Mouse (Mus musculus) liver, adult (tissue): ENCODE data around the gene Aldh1l2.

Experiments
- GATA4 ChIP-seq: IDR thresholded peaks from 2 replicates; pipeline ENCODE4 v1.6.1; 2014; ENCODE audit warnings: mild to moderate bottlenecking, low read length; ENCODE audit not compliant: insufficient replicate concordance

Gene Aldh1l2

DNA sequence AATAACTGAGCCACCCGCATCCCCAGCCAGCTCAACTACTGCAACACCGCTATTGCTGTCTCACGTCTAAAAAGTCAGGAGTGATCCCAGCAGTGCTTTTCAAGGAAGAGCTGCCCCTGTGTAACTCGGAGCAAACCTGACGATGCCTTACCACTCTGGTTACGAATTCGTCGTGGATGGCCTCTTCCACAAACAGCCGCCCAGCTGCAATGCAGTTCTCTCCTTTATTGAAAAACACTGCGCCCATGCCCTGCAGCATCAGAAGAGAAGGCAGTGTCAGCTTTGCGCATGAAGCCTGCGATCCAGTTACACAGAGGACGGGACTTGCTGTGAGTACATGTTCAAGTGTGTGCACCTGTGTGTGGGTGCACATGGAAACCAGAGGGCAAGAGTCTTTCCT lies 36.6 kb downstream of the Aldh1l2 start:
- TF ChIP-seq GATA4, result no peak

DNA sequence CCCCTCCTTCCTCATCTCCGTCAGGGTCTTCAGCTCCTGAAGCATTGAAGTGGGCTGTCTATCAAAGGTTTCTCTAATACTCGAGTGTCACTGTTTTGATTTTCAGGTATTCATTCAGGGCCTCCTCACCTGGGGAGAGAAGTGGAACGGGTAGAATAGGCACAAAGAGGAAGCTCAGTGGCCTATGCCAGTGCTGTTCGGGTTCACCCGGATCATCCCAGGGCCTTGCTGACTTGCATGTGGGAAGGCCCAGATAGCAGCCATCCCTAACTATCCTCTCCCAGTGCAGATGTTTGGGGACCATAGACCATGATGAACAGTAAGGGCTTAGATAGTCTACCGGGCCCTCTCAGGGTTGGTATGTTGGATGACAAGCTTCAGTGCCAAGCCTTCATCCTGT lies 43.4 kb downstream of the Aldh1l2 start:
- no peak for TF ChIP-seq GATA4

DNA sequence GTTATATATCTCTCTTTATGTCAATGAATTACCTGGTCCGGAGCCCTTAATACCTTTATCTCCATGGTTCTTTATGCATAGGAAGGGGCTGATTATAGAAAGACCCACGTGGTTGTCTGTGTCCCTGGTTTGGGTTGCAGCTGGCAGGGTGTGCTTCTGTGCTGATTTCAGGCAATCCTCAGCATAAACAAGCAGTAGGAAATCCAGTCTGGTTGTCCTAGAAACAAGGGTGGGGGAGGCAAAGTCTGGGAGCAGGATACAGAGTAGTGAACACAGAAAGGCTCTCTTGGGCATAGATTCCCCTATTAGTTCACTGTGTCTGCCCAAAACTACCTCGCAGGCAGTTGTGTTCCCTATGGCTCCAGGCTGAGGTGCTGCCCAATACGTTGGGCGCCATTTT lies 56.7 kb downstream of the Aldh1l2 start:
- TF ChIP-seq GATA4, result no peak

DNA sequence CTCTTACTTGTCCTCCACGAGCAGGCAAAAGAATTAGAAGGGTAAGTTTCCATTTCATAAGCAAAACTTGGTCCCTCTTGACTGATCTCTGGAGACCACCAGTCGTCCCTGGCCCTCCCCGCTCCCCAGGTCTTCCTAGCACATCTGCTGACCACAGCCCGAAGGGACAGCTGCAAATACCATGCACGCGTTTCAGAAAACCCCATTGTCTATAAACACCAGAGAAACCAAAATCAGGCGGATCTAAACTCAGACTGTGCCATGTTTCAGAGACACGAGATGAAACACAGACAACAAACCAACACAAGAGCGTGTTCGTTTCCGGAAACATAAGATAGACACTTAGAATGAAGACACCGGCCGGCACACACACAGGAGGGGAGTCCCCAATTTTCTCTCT lies 58.7 kb downstream of the Aldh1l2 start:
- no peak for TF ChIP-seq GATA4

DNA sequence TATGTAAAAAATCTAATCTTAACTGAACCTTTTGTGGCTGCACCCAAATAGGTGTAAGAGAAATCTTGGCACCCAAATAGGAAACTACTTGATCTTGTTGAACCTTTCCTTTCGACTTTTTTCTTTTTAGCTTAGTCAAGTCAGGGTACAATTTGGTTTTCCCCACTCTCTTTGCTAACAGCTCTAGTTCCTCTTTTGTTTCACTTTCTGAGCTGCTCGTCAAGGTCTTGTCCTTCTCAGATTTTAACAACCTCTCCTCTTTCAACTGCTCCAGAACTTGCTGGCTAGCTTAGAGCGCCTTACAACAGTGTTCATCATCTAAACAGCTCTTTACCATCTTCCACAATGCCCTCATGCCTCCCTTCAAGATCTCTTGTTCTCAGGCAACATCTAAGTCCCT lies 76.4 kb downstream of the Aldh1l2 start:
- TF ChIP-seq GATA4, result no peak

DNA sequence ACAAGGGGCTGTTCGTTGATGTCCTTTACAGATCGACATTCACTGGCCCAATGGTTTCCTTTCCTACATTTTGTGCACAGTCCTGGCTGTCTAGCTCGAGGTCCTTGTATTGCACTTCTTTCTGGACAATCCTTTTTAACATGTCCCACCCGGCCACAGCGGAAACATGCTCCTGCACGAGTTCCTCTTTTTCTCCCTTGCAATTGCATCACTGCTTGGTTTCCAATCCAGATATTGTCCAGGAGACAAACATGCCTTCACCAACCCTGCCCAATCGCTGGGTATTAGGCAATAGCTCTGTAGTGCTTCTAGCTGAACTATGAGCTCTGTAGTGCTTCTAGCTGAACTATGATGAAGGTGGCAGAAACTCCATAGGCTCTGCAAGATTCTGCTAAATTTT lies 85.4 kb downstream of the Aldh1l2 start:
- TF ChIP-seq GATA4, result no peak
